Mouse (Mus musculus): ENCODE results near the gene Helt.

GRCm38 (mm10) chr8:46288021-46288420, 6.5 kb downstream of the Helt start:
- TF ChIP-seq CTCF (IDR thresholded peaks at IDR 0.05; ENCODE audit: extremely low read depth, insufficient read depth, low read length), result no peak
- TF ChIP-seq POLR2A (IDR thresholded peaks at IDR 0.05; ENCODE audit: extremely low read depth, insufficient read depth, low read length), result no peak
